Mouse (Mus musculus) left cerebral cortex, postnatal 36 days (tissue): ENCODE results near the gene Matn4. TPM values are rescaled to one million over a fixed set of nuclear protein-coding genes. Genes with fewer than 3 reads are reported as not detected.

Experiments
- DNase-seq, 2 experiments: peaks; one replicate each; pipeline ENCODE4 v3.0.0; 2021 to 2022; ENCODE audit warnings: low spot score in 2 of 2, mixed read lengths in 1 of 2
- intact Hi-C: fragments of 180-260 bp; cut with DNase I; formaldehyde crosslinking; loops from one replicate; pipeline ENCODE4 v1.15.1; 2025
- total RNA-seq, 2 experiments: library from RNA; stranded (reverse); gene quantifications; 2 replicates each; pipeline ENCODE4 v1.2.3; 2021

Matn4 gene
- total RNA-seq, 2 experiments from 2014 or later, result 11.4 to 13.0 TPM

DNA sequence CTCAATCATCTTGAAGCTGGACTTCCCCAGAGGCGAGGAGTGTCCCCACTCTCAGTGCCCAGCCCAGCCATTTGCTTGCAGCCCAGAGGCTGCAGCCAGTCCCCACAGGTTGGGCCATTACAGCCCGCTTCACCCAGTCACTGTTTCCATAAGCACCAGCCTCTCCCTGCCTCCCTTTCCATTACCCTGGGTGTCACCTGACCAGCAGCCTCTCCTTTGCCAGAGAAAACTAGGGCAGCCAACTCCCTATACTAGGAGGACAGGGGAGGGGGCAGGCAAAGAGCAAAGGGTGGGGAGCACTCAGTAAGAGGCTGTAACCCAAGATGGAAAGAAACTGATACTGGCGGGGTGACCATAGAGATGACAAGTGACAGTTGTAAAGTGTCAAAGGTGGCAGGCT, 32.0 kb upstream of the Matn4 start:
- DNase-seq, result no peak
- intact Hi-C loops, result no loop called here

- intact Hi-C loops, result no loop called here
- no peak for DNase-seq
Measured at GRCm38 (mm10) chr2:164436215-164436913, 31.4 kb upstream of the Matn4 start.

- intact Hi-C loops, result no loop called here
Measured at GRCm38 (mm10) chr2:164435216-164436090, 30.5 kb upstream of the Matn4 start.

DNA sequence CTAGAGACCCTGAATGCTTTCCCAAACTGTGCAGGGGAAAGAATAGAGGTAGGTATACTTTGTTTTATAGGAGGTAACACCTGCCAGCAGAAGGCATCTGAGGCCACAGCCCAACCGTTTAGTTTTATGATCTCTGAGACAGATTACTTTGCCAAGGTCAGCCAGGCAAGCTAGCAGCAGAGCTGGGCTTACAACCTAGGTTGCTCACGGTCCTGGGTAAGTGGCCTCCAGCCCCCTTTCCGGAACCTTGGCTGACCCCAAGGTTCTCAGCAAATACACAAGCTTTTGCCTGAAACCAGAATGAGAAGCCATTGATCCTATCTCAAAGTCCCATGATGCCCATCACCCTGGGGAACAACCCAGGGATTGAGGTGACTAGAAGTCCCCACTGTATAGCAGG, 29.7 kb upstream of the Matn4 start:
- DNase-seq, result no peak
- intact Hi-C loops, result no loop called here

More at GRCm38 (mm10) chr2:164435216-164436090, 30.5 kb upstream of the Matn4 start:
- DNase-seq, result no peak

DNA sequence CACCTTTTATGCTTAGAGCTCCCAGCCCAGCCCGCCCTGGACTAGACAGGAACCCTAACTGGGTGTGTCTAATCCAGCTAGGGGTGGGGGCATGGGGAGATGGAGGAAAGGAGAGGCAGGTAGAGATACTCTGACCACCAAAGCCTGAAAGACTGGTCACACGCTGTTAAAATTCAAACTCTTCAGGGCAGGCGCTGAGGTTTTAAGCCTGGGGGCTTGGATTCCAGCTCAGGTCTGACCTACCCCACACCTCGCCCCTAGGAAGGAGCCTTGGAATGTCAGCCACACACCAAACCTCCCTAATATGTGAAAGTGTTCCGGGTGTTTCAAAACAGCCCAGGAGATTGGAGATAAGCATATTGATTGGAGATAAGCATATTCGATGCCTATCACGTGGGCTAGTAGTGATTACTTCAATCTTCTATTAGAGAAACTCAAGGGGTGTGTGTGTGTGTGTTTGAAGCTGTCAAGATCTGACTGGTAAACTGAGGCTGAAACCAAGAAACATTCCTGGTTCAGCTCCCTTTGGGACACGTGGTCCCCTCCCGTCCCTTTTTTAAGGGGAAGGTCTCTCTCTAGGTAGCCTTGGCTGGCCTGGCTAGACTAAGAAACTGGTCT, 28.4 kb upstream of the Matn4 start:
- intact Hi-C loops, result no loop called here
- DNase-seq, result no peak

- no peak for DNase-seq
- intact Hi-C loops, result no loop called here
Measured at GRCm38 (mm10) chr2:164432541-164433191, 27.7 kb upstream of the Matn4 start.

GRCm38 (mm10) chr2:164431676-164432465, 26.9 kb upstream of the Matn4 start:
- intact Hi-C loops, result no loop called here
- no peak for DNase-seq

- DNase-seq, result no peak
- intact Hi-C loops, result no loop called here
Measured at GRCm38 (mm10) chr2:164430697-164431096, 25.7 kb upstream of the Matn4 start.

GRCm38 (mm10) chr2:164429881-164430615, 25.1 kb upstream of the Matn4 start:
- DNase-seq, result no peak
- intact Hi-C loops, result no loop called here

- no peak for DNase-seq
- intact Hi-C loops, result no loop called here
Measured at GRCm38 (mm10) chr2:164428451-164428850, 23.5 kb upstream of the Matn4 start.

DNA sequence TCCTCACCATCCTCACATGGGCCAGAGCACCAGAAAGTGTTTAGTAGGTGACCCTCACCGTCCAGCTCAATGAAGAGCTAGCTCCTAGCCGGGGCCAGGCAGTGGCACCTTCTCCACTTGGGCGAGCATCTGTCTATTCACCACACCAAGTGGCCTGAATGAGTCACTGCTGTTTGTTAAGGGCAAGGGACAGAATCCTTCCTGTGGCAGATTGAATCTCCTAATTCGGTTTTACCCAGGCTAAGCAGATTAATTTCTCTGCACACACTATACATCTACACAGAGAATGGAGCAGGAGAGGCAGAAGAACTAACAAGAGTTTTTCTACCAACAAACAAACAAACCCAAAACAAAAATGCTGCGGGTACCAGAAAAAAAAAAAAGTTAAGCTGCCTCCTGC, 22.0 kb upstream of the Matn4 start:
- intact Hi-C loops, result no loop called here
- DNase-seq, result no peak

- no peak for DNase-seq
Measured at GRCm38 (mm10) chr2:164426121-164426520, 21.2 kb upstream of the Matn4 start.

GRCm38 (mm10) chr2:164425401-164425800, 20.4 kb upstream of the Matn4 start:
- DNase-seq, result no peak
- intact Hi-C loops, result no loop called here

More at GRCm38 (mm10) chr2:164426121-164426520, 21.2 kb upstream of the Matn4 start:
- intact Hi-C loops, result no loop called here

GRCm38 (mm10) chr2:164424406-164424805, 19.4 kb upstream of the Matn4 start:
- no peak for DNase-seq
- intact Hi-C loops, result no loop called here

- no peak for DNase-seq
- intact Hi-C loops, result no loop called here
Measured at GRCm38 (mm10) chr2:164423464-164423863, 18.5 kb upstream of the Matn4 start.

DNA sequence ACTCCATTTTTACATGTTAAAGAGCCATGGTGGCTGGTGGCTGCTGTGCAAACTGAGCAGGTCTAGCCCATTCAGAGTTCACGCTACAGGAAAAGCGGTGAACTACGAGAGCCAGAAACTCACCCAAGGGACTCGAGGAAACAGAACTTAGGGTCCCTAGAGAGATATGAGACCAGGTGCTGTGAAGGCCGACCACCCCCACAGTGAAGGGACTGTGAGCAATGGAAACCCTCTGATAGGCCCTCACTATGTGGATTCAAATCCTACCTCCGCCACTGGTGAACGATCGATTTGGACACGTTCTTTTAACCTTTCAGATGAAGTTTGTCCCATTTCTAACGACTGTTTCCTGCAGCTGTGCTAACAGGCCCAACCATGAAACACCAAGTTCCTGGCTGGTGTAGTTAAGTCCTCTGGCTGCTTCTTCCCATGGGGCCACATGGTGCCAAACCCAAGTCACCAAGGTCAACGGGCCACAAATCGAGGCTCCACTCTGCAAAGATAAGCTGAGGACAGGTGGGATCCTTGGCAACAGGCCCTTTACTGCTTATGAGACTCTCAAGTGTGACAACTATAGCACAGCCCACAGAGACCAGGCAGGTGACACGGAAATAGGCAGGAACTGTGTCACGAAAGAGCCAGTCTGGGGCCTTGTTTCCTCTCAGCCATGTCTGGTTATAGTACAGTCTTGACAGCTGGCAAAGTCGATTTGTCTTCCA, 17.9 kb upstream of the Matn4 start:
- intact Hi-C loops, result no loop called here

GRCm38 (mm10) chr2:164421979-164422378, 17.0 kb upstream of the Matn4 start:
- intact Hi-C loops, result no loop called here
- no peak for DNase-seq

More for the DNA sequence above, 17.9 kb upstream of the Matn4 start:
- no peak for DNase-seq

DNA sequence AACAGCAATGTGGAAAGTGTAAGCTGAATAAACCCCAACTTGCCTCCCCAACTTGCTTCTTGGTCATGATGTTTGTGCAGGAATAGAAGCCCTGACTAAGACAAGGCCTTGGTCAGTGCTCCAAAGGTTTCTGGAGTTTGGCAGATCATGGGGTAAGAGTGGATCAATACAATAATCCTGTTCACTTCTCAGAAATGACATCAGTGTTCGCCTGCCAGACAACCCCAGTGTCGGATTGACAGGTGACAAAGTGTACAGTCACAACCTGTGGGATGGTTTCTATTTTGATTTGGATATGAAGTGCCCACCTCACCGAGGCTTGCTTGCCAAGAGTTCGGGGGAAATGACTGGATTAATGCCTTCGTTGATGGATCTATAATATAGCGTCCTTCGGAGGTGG, 16.3 kb upstream of the Matn4 start:
- intact Hi-C loops, result no loop called here
- DNase-seq, result no peak
